Mouse (Mus musculus) hindbrain, embryonic 12.5 days (tissue): Measurements from ENCODE around the gene Mslnl. TPM values are rescaled to one million over a fixed set of nuclear protein-coding genes. Genes with fewer than 3 reads are reported as not detected.

Source experiments
- ATAC-seq: fragments of 200-750 bp; cut with Nextera tagmentation; 2 replicates; pipeline ENCODE4 v1.8.0; 2017; ENCODE audit warnings: moderate TSS enrichment; ENCODE audit not compliant: low FRiP score
- H3K27ac ChIP-seq: fragments of 300-500 bp; sonication (generic); 2 replicates; pipeline ENCODE4 v1.5.1; 2016; ENCODE audit warnings: mild to moderate bottlenecking
- H3K27me3 ChIP-seq: fragments of 300-500 bp; sonication (generic); 2 replicates; pipeline ENCODE4 v1.6.1; 2016; ENCODE audit warnings: mild to moderate bottlenecking
- H3K36me3 ChIP-seq: fragments of 300-500 bp; sonication (generic); 2 replicates; pipeline ENCODE4 v1.6.1; 2016; ENCODE audit warnings: mild to moderate bottlenecking
- H3K4me1 ChIP-seq: fragments of 300-500 bp; sonication (generic); 2 replicates; pipeline ENCODE4 v1.6.1; 2016
- H3K4me2 ChIP-seq: fragments of 300-500 bp; sonication (generic); replicated peaks from 2 replicates; pipeline ENCODE4 v1.6.1; 2016; ENCODE audit warnings: mild to moderate bottlenecking
- H3K4me3 ChIP-seq: fragments of 300-500 bp; sonication (generic); 2 replicates; pipeline ENCODE4 v1.5.1; 2016; ENCODE audit warnings: mild to moderate bottlenecking
- H3K9ac ChIP-seq: fragments of 300-500 bp; sonication (generic); 2 replicates; pipeline ENCODE4 v1.6.1; 2016; ENCODE audit warnings: mild to moderate bottlenecking, moderate library complexity
- H3K9me3 ChIP-seq: fragments of 300-500 bp; sonication (generic); replicated peaks from 2 replicates; pipeline ENCODE4 v1.6.1; 2016; ENCODE audit warnings: mild to moderate bottlenecking
- WGBS: fragments of 180-500 bp; shearing (Covaris S2); methylation state at CpG from one replicate; pipeline ENCODE4 v1.1.7; 2016; 5-methylcytosine and 5-hydroxymethylcytosine counted together
- polyA plus RNA-seq: library from polyadenylated mRNA; unstranded; fragments of >200 nt; fragmentation: Nextera tagmentation; extraction: Ambion mirVana; gene quantifications from 2 replicates; pipeline ENCODE4 v1.2.1, GENCODE M21; 2016

Mslnl gene
- polyA plus RNA-seq, 1 experiment from 2014 or later = not detected

- Histone ChIP-seq H3K4me2 (no peak overlapping the region), H3K9ac (no peak overlapping the region), H3K36me3 (no peaks in the 10 kb centered on the region), H3K4me1 (peaks cover 6% of the 10 kb centered on the region; the same call in 1 of the 2 replicates), H3K27me3 (peaks cover 3% of the 10 kb centered on the region; the same call in 1 of the 2 replicates), H3K9me3 (no peaks in the 10 kb centered on the region), H3K27ac (no peak overlapping the region), H3K4me3 (no peak overlapping the region)
- no peak for ATAC-seq
- 88% methylated on average over 6 of the region's 6 CpGs for WGBS
These were observed 13.5 kb downstream of the Mslnl start for GRCm38 (mm10) chr17:25749314-25749713.

- H3K27me3 ChIP-seq = 0 out of 2 replicates have a peak, but pooled peaks cover 1% of the 10 kb centered on the region
- no peak overlapping the region for H3K27ac ChIP-seq
- no peaks in the 10 kb centered on the region for H3K9me3 ChIP-seq
- 0 out of 2 replicates have a peak overlapping the region, but pooled peaks have one; percentile 13 for H3K9ac ChIP-seq
- H3K4me1 ChIP-seq = peaks cover 6% of the 10 kb centered on the region; the same call in 1 of the 2 replicates
- WGBS = 73% methylated on average over 5 of the region's 5 CpGs
- H3K4me3 ChIP-seq = no peak overlapping the region
- no peak for ATAC-seq
- H3K4me2 ChIP-seq = no peak overlapping the region
- H3K36me3 ChIP-seq = no peaks in the 10 kb centered on the region
These were observed 15.6 kb downstream of the Mslnl start for GRCm38 (mm10) chr17:25751446-25751845.

DNA sequence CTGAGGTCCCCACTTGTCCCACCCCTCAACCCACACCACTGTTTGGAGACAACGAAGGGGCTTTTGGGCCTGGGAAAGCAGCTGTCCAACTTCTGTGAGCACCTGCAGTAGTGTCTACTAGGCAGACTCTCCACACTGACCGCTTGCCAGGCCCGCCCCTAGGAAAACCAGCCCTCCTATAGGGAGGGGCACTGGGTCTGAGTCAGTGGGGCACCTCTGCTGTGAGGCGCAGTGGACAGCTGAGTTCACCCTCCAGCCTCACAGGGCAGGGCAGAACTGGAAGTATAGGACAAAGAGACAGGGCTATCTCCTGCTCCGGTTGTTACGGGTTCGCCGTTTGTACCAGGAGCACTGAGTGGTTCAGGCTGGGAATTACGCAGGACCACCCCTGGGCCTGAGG, 18.4 kb downstream of the Mslnl start, which contains the start of gene Msln:
TSS of gene Msln (minus strand) at position 138 of the 400 bp plus-strand sequence.
- WGBS = 85% methylated on average over 9 of the region's 9 CpGs
- H3K4me3 ChIP-seq = no peak within 1 kb of the TSS
- H3K4me2 ChIP-seq = no peak within 1 kb of the TSS
- ATAC-seq = no peak
- no peaks in the 10 kb centered on the region for H3K36me3 ChIP-seq
- H3K27me3 ChIP-seq = 0 out of 2 replicates have a peak, but pooled peaks cover 8% of the 10 kb centered on the region
- no peaks in the 10 kb centered on the region for H3K9me3 ChIP-seq
- H3K4me1 ChIP-seq = peaks cover 6% of the 10 kb centered on the region; the same call in 1 of the 2 replicates
- no peak within 1 kb of the TSS for H3K9ac ChIP-seq
- no peak within 1 kb of the TSS for H3K27ac ChIP-seq

GRCm38 (mm10) chr17:25755086-25755485, 19.2 kb downstream of the Mslnl start:
- 0 out of 2 replicates have a peak, but pooled peaks cover 9% of the 10 kb centered on the region for H3K27me3 ChIP-seq
- H3K27ac ChIP-seq = no peak overlapping the region
- WGBS = 84% methylated on average over 4 of the region's 4 CpGs
- H3K4me2 ChIP-seq = no peak overlapping the region
- H3K4me1 ChIP-seq = peaks cover 6% of the 10 kb centered on the region; the same call in 1 of the 2 replicates
- no peak overlapping the region for H3K9ac ChIP-seq
- no peaks in the 10 kb centered on the region for H3K36me3 ChIP-seq
- no peak overlapping the region for H3K4me3 ChIP-seq
- H3K9me3 ChIP-seq = no peaks in the 10 kb centered on the region
- ATAC-seq = no peak

- 51% methylated on average over 4 of the region's 4 CpGs for WGBS
- Histone ChIP-seq H3K27ac (no peak overlapping the region), H3K4me3 (no peak overlapping the region), H3K4me1 (peaks cover 6% of the 10 kb centered on the region; the same call in 1 of the 2 replicates), H3K27me3 (0 out of 2 replicates have a peak, but pooled peaks cover 9% of the 10 kb centered on the region), H3K9me3 (no peaks in the 10 kb centered on the region), H3K4me2 (no peak overlapping the region), H3K9ac (no peak overlapping the region), H3K36me3 (no peaks in the 10 kb centered on the region)
- no peak for ATAC-seq
These were observed 20.0 kb downstream of the Mslnl start for GRCm38 (mm10) chr17:25755627-25756377.

DNA sequence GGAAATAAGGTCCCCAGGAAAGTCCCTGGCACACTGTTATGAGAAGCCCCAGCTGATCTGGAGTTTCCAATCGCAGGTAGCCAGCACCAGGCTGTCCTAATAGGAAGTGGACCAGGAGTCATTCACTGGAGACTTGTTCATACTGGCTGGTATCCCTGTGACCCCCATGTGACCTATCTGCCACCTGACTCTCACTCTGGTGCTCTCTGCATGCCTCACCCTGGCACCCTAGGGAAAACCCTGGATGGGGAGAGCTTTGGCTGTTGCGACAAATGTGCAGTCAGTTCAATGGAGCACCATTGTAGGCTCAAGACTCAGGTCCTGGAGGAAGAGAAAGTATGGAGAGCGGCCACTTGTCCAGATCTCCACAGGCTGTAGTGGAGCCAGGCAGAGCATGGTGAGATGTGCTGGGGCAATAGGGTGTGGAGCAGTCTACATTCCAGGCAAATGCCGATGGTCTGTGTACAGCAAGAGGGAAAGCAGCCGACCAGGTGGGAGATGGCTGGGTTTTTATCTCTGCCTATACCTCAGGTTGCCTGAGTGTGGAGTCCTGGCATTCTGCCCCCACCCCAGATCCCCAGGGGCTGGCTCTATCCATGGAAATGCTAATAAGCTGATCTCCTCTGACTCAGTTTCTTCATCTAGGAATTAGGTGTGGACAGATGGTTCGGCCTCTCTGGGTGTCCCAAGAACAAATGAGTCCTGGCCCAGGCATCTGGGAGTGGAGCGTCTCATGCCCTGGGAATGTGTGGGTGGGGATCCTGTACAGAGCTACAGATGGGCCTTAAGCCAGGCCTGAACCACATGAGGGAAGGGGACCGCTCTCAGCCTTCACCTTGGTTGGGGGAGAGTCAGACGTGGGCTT, 20.8 kb downstream of the Mslnl start:
- H3K27ac ChIP-seq = no peak overlapping the region
- 84% methylated on average over 9 of the region's 9 CpGs for WGBS
- ATAC-seq = no peak
- peaks cover 3% of the 10 kb centered on the region; the same call in 1 of the 2 replicates for H3K4me1 ChIP-seq
- H3K9ac ChIP-seq = no peak overlapping the region
- no peak overlapping the region for H3K4me2 ChIP-seq
- H3K27me3 ChIP-seq = 0 out of 2 replicates have a peak, but pooled peaks cover 9% of the 10 kb centered on the region
- H3K9me3 ChIP-seq = no peaks in the 10 kb centered on the region
- H3K4me3 ChIP-seq = no peak overlapping the region
- no peaks in the 10 kb centered on the region for H3K36me3 ChIP-seq

DNA sequence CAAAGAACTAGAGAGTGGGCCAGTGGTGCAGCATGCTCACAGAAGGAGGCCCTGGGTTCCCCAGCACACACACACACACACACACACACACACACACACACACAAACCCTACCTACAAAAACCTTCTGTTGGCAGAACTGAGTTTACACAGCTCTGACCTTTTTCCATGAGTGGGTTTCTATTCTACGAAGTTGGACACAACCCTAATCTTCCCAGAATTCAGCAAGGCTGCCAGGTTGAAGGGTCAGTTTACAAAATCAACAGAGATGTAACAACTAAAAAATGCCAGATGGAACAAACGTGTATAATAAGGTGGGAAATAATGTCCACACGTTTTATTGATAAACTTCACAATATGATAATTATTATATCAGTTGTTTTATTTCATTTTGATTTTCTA, 21.8 kb downstream of the Mslnl start:
- Histone ChIP-seq H3K9ac (no peak overlapping the region), H3K4me3 (no peak overlapping the region), H3K4me2 (no peak overlapping the region), H3K36me3 (no peaks in the 10 kb centered on the region), H3K27ac (no peak overlapping the region), H3K27me3 (0 out of 2 replicates have a peak, but pooled peaks cover 9% of the 10 kb centered on the region), H3K4me1 (no peaks in the 10 kb centered on the region), H3K9me3 (no peaks in the 10 kb centered on the region)
- ATAC-seq = no peak
- 72% methylated on average over 3 of the region's 3 CpGs for WGBS

GRCm38 (mm10) chr17:25760148-25760547, 24.3 kb downstream of the Mslnl start:
- no peak for ATAC-seq
- Histone ChIP-seq H3K4me2 (no peak overlapping the region), H3K27me3 (0 out of 2 replicates have a peak, but pooled peaks cover 9% of the 10 kb centered on the region), H3K9me3 (no peaks in the 10 kb centered on the region), H3K4me3 (no peak overlapping the region), H3K27ac (no peak overlapping the region), H3K9ac (no peak overlapping the region), H3K36me3 (no peaks in the 10 kb centered on the region), H3K4me1 (no peaks in the 10 kb centered on the region)
- WGBS = 80% methylated on average over 8 of the region's 8 CpGs

- Histone ChIP-seq H3K27me3 (0 out of 2 replicates have a peak, but pooled peaks cover 7% of the 10 kb centered on the region), H3K27ac (no peak overlapping the region), H3K4me2 (no peak overlapping the region), H3K4me1 (0 out of 2 replicates have a peak, but pooled peaks cover 2% of the 10 kb centered on the region), H3K4me3 (no peak overlapping the region), H3K36me3 (no peaks in the 10 kb centered on the region), H3K9me3 (no peaks in the 10 kb centered on the region), H3K9ac (peak overlapping the region; percentile 27; the same call in 1 of the 2 replicates)
- no peak for ATAC-seq
- WGBS = 39% methylated on average over 4 of the region's 4 CpGs
These were observed 25.7 kb downstream of the Mslnl start for GRCm38 (mm10) chr17:25761561-25761970.

DNA sequence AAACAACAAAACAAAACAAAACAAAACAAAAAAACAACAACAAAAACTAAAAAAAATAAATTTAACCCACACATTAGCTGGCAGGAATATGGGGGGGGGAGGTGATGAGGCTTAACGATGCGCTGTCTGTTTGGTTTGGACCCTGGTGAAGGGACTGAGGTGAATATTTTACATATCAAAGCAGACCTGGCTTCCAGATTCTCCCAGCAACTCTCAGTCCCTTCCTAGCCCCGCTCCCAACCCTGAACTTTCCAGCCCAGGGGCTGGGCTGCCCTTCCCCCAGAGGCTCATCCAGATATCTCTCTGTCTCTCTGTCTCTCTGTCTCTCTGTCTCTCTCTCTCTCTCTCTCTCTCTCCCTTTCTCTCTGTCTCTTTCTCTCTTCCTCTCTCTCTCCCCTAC, 26.7 kb downstream of the Mslnl start:
- Histone ChIP-seq H3K4me2 (no peak overlapping the region), H3K36me3 (no peaks in the 10 kb centered on the region), H3K27me3 (peaks cover 12% of the 10 kb centered on the region; the same call in 1 of the 2 replicates), H3K9me3 (no peaks in the 10 kb centered on the region), H3K9ac (no peak overlapping the region), H3K4me1 (0 out of 2 replicates have a peak, but pooled peaks cover 2% of the 10 kb centered on the region), H3K27ac (no peak overlapping the region), H3K4me3 (no peak overlapping the region)
- ATAC-seq = no peak
- 34% methylated on average over 3 of the region's 3 CpGs for WGBS

- H3K36me3 ChIP-seq = no peaks in the 10 kb centered on the region
- H3K27ac ChIP-seq = no peak overlapping the region
- no peak overlapping the region for H3K4me3 ChIP-seq
- peaks cover 26% of the 10 kb centered on the region for H3K27me3 ChIP-seq
- no peak overlapping the region for H3K9ac ChIP-seq
- 49% methylated on average over 5 of the region's 5 CpGs for WGBS
- H3K9me3 ChIP-seq = no peaks in the 10 kb centered on the region
- 0 out of 2 replicates have a peak, but pooled peaks cover 2% of the 10 kb centered on the region for H3K4me1 ChIP-seq
- ATAC-seq = peak; percentile 58
- no peak overlapping the region for H3K4me2 ChIP-seq
These were observed 30.0 kb downstream of the Mslnl start for GRCm38 (mm10) chr17:25765886-25766285.

DNA sequence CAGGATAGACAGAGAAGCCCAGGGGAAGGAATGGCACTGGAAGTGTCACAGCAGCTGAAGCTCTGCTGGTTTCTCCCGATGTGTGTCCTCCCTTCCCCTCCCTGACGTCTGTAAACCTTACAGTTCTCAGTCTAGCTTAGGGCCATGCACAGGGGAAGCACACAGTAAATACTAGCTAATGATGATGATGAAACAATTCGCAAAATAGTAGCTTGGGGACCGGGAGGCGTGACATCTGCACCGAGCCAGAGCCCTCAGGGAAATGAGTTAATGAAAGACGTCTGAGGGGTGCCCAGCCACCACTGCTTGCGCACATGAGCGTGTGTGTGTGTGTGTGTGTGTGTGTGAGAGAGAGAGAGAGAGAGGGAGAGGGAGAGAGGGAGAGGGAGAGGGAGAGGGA, 33.5 kb downstream of the Mslnl start:
- H3K9ac ChIP-seq = no peak overlapping the region
- no peaks in the 10 kb centered on the region for H3K9me3 ChIP-seq
- peaks cover 26% of the 10 kb centered on the region for H3K27me3 ChIP-seq
- no peak for ATAC-seq
- no peaks in the 10 kb centered on the region for H3K36me3 ChIP-seq
- peaks cover 7% of the 10 kb centered on the region for H3K4me1 ChIP-seq
- H3K27ac ChIP-seq = no peak overlapping the region
- no peak overlapping the region for H3K4me2 ChIP-seq
- no peak overlapping the region for H3K4me3 ChIP-seq
- 51% methylated on average over 9 of the region's 9 CpGs for WGBS
